ENCODE assay signal across 11 mouse cellular contexts in the genomic region with DNA sequence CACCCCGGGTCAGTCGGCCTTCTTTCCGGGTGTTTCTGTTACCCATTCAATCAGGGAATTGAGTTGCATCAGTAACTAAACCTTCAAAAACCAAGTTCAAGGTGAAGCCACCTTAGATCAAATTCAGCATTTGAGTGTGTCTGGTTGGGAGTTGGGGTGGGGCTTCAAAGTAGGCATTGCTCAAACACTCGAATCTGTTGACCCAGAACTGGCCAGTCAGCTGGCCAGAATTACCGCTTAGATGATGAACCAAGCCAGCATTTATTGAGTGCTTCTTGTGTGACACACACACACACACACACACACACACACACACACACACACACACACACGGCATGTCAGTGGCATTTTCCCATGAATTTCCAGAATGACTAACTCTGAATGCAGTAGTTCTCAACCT. TPM values are rescaled to one million over a fixed set of nuclear protein-coding genes. Genes with fewer than 3 reads are reported as not detected.
"Had no signal": no experiment of that assay in that cellular context is flagged by ENCODE, and none has a peak within 500 bp of the region (broad histone marks: within the 10 kb centered on the region; RNA-seq: fewer than 3 reads in every experiment).

No protein-coding gene starts in this region.

- H3K4me3 ChIP-seq: limb, embryonic 10.5 days; liver, embryonic 15.5 days; lung, embryonic 15.5 days; midbrain, embryonic 10.5 days; myocyte; stomach, embryonic 15.5 days had no signal

- H3K27ac ChIP-seq: left cerebral cortex, adult 2 months; limb, embryonic 10.5 days; liver, embryonic 15.5 days; lung, embryonic 15.5 days; midbrain, embryonic 10.5 days; neural tube, embryonic 15.5 days; stomach, embryonic 15.5 days had no signal

- H3K4me2 ChIP-seq: liver, embryonic 15.5 days; stomach, embryonic 15.5 days had no signal

- H3K27me3 ChIP-seq: stomach, embryonic 15.5 days had no signal

- H3K4me1 ChIP-seq: liver, embryonic 15.5 days; stomach, embryonic 15.5 days had no signal

- H3K9me3 ChIP-seq: limb, embryonic 10.5 days; liver, embryonic 15.5 days; lung, embryonic 15.5 days; midbrain, embryonic 10.5 days; neural tube, embryonic 15.5 days; stomach, embryonic 15.5 days had no signal

- H3K9ac ChIP-seq: liver, embryonic 15.5 days; lung, embryonic 15.5 days; neural tube, embryonic 15.5 days; stomach, embryonic 15.5 days had no signal

- H3K36me3 ChIP-seq: limb, embryonic 10.5 days; liver, embryonic 15.5 days; lung, embryonic 15.5 days; midbrain, embryonic 10.5 days; neural tube, embryonic 15.5 days; stomach, embryonic 15.5 days had no signal

RNA-seq across cellular contexts. Expression of a gene that starts 39.5 kb away (rescaled TPM):
- total RNA-seq: megakaryocyte, adult 5-6 weeks had no signal
- polyA plus RNA-seq: myocyte; spleen, adult 2 months; thymus, adult 2 months had no signal
